Mouse (Mus musculus) embryonic stem cell, embryonic (primary cell): ENCODE results near the gene Ehmt1.

Experiments
- CTCF ChIA-PET, 4 experiments: fragments of 300-600 bp in 2 of 4; fragments of 350-600 bp in 2 of 4; sonication (Branson Sonifier 250); formaldehyde crosslinking; loops; one replicate each; lab custom pipeline; 2022; ENCODE audit warnings: inconsistent platforms in 2 of 4; lab: Charles Lee
- POLR2A ChIA-PET, 4 experiments: fragments of 300-600 bp in 2 of 4; fragments of 350-600 bp in 2 of 4; sonication (Branson Sonifier 250); formaldehyde crosslinking; loops; one replicate each; lab custom pipeline; 2022; ENCODE audit warnings: antibody characterized with exemption in 4 of 4, inconsistent platforms in 1 of 4; lab: Charles Lee

The Ehmt1 gene

DNA sequence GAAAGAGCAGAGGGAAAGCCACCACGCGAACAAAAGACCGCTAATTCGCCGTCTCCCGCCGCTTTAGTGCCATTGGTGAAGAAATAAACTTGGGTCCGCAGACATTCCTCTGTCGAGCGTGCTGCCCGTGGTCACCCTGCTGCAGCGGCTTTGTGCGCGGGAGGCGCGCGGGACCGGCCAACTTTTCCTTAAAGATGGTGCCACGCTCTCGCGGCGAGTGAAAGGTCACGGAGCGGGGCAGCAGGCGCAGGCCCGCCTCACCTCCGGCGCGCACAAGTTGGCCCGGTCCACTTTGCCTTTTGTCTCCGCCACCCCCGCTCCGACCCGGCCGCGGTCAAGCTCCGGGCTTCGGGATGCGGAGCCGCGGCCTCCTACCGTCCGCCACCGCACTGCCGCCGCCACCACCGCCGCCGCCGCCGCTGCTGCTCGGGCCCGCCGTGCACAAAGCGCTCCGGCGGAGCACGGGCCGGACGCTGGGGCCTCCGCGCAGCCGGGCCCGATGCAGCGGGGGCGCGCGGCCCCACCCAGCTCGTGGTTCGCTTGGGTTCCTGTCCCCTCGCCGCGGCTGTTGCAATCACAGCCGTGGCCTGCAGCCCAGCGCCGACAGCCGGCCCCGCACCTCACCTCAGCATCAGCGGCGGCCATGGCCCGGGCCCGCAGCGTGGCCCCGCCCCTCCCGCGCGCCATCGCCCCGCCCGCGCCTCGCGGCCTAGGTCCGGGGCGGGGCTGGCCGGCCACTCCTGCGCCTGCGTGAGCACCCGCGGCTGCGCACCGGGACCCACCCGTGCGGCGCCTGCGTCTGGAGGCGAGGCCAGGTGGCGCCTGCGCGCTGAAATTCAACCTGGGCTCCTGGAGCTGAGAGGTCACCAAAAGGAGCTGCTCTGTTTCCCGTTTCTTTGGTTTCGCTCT, at the start of gene Ehmt1:
TSS of gene Ehmt1 (minus strand) at position 685 of the 909 bp plus-strand sequence.
- CTCF ChIA-PET: interaction anchor here in 2 of 4 experiments (0.5 to 1.2 kb wide), 5 partner anchors 14 to 30 kb away, joined by 3 to 7 read pairs (median 5); partner anchors contain the start of gene Arrdc1 (in 2 of the 2)
- POLR2A ChIA-PET: interaction anchor here (0.5 to 3.7 kb wide), 33 partner anchors 9 to 393 kb away, joined by 3 to 69 read pairs (median 4); partner anchors contain the start of genes Arrdc1 (in 4 of the 4), Zmynd19 (in 3 of the 4), Mrpl41 (in 2 of the 4) and Anapc2 (in 1 of the 4)

DNA sequence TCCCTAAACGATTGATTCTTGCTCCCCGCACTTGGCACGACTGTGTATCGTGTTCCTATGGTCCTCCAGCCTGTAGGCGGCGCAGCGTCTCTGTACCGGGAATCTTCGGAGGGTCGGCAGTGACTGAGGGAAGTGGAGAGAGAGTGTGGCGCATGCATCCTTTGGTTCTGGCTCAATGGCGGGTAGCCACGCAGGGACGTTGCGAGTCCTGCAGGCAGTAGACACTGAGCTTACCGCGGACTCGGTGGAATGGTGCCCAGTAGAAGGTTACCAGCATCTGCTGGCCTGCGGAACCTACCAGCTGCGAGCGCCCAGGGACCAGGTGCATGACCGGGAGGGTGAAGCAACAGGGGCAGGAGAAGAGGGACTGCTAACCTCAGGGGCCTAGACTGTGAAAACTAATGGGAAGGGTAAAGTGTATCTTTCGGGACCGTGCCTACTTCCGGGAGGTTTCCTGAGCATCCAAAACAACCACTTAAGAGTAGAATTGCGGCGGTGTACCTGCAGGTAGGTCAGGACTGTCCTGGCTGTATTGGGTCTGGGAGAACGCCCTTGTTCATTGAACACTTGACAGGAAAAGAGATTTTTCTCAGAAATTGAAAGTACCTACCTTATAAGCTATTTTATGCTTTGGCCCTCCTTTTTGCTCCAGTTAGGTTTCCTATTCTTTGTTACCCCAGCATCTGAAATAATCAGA, 43.0 kb upstream of the Ehmt1 start, which contains the start of gene Dph7:
TSS of gene Dph7 (plus strand) at position 97 of the 697 bp plus-strand sequence.
- CTCF ChIA-PET: interaction anchor here in 2 of 4 experiments (1.0 to 1.2 kb wide), 3 partner anchors 9 to 27 kb away, joined by 3 to 5 read pairs (median 3); partner anchors contain the start of gene Arrdc1 (in 1 of the 2)
- POLR2A ChIA-PET: interaction anchor here (0.9 to 6.6 kb wide), 22 partner anchors 10 to 410 kb away, joined by 3 to 103 read pairs (median 4); partner anchors contain the start of genes Zmynd19 (in 4 of the 4), Arrdc1 (in 2 of the 4), Mrpl41 (in 2 of the 4) and Pnpla7 (in 2 of the 4)

DNA sequence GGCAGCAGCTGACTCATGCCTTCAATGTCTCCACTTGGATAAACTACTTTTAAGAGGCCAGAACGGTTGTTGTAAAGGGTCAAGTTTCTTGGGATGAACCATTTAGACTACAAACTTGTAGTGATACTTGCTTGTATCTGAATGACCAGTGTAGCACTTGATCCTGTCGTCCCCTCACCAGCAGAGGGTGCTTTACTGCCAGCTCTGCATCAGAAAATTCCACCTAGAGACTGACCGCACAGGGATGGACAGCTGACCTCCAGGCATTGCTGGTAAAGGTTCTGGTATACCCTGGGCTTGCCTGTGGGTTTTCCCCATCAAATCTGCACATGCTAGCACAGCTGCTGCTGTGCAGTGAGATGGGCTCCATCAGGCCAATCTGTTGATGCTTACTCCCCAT, 41.5 kb upstream of the Ehmt1 start:
- POLR2A ChIA-PET: interaction anchor here (0.6 to 6.6 kb wide), 19 partner anchors 9 to 411 kb away, joined by 3 to 103 read pairs (median 5); partner anchors contain the start of genes Zmynd19 (in 4 of the 4), Arrdc1 (in 3 of the 4), Mrpl41 (in 2 of the 4) and Pnpla7 (in 2 of the 4)
- CTCF ChIA-PET: interaction anchor here in 3 of 4 experiments (0.6 to 1.7 kb wide), 12 partner anchors 10 to 61 kb away, joined by 3 to 7 read pairs (median 3); partner anchors contain the start of genes Arrdc1 (in 1 of the 3) and Mrpl41 (in 1 of the 3)

DNA sequence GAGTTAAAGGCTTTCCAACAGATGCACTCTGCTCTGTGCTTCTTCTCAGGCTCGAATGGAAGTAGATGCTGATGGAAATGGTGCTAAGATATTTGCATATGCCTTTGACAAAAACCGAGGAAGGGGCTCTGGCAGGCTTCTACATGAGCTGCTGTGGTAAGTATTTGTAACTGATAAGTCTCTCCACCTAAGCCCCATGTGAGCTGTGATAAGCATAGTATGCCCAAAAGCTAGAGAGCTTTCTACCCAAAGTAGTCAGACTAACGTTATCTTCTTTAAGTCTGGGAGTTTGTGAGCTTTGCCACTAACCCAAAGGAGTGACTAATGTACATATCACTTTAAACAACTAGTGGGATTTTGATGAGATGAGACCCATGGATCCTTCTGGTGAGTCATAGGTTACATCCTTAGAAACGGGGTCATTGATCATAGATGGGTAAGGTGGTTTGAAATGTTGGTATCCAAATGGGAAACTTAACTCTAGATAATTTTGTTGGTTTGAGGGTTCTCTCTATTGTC, 33.2 kb upstream of the Ehmt1 start:
- ChIA-PET CTCF (interaction anchor here in 1 of 4 experiments (1.0 kb wide), 1 partner anchor 10 kb away, joined by 3 read pairs; the partner anchor contains the start of gene Dph7), POLR2A (interaction anchor here in 3 of 4 experiments (0.8 to 7.6 kb wide), 12 partner anchors 8 to 57 kb away, joined by 3 to 163 read pairs (median 6); partner anchors contain the start of genes Arrdc1 (in 2 of the 3), Mrpl41 (in 2 of the 3), Pnpla7 (in 2 of the 3) and Dph7 (in 1 of the 3))

- ChIA-PET POLR2A (interaction anchor here (0.6 to 7.6 kb wide), 31 partner anchors 8 to 959 kb away, joined by 3 to 163 read pairs (median 4); partner anchors contain the start of genes Arrdc1 (in 4 of the 4), Dph7 (in 2 of the 4), Mrpl41 (in 2 of the 4) and Nelfb (in 2 of the 4)), CTCF (interaction anchor here in 3 of 4 experiments (0.7 to 1.5 kb wide), 4 partner anchors 9 to 25 kb away, joined by 3 to 9 read pairs (median 4); partner anchors contain the start of genes Arrdc1 (in 1 of the 3) and Mrpl41 (in 1 of the 3))
These were observed 30.7 kb upstream of the Ehmt1 start for GRCm38 (mm10) chr2:24950189-24950535.

DNA sequence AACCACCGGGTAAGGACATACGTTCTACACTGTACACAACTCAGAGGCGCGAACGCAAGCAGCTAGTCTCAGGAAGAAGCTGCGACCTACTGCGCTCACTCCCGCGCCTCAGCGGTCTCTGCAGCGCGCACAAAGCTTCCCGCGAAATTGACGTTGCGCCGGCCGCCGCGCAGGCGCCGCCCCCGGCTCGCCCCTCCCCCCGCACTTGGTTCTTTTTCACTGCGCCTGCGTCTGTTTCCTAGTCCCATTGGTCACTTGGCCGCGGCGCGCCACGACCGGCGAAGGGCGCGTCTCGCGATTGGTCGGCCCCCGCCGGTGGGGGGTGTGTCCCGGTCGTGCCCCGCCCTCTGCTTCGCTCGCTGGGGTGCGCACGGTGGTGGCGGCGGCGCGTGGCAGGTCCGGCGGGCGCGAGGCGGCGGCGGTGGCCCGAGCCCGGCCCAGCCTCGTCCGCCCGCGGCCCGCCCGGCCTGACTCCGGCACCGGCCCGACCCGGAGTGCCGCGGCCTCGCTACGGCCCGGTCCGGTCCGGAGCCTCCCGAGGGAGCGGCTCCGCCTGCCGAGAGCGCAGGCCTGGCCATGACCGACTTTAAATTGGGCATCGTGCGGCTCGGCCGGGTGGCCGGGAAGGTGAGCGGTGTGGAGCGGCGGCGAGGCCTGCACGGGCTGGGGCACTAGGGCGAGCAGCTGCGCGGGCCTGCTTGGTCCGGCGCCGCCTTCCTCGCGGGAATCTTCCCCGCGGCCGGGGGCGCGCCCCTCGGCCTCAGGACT, 30.2 kb upstream of the Ehmt1 start, which contains the start of gene Zmynd19:
TSS of gene Zmynd19 (plus strand) at position 372 of the 768 bp plus-strand sequence.
- POLR2A ChIA-PET: interaction anchor here (0.5 to 7.6 kb wide), 53 partner anchors 8 to 508 kb away, joined by 3 to 163 read pairs (median 4); partner anchors contain the start of genes Arrdc1 (in 4 of the 4), Dph7 (in 3 of the 4), Ehmt1 (in 3 of the 4) and Mrpl41 (in 3 of the 4)

DNA sequence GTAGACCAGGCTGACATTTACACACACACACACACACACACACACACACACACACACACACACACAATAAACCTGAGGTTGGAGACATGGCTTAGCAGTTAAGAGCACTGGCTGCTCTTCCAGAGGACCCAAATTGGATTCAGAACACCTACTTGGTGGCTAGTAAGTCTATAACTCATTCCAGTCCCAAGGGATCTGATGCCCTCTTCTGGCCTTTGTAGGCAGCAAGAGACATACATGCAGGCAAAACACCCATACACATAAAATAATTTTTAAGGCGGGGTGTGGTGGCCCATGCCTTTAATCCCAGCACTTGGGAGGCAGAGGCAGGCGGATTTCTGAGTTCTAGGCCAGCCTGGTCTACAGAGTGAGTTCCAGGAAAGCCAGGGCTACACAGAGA, 24.9 kb upstream of the Ehmt1 start:
- CTCF ChIA-PET: interaction anchor here in 1 of 4 experiments (0.7 kb wide), 2 partner anchors 13 to 139 kb away, joined by 4 read pairs; no protein-coding TSS in a partner anchor
- POLR2A ChIA-PET: interaction anchor here in 2 of 4 experiments (1.0 to 3.1 kb wide), 2 partner anchors 9 kb away, joined by 3 to 14 read pairs; partner anchors contain the start of gene Arrdc1 (in 2 of the 2)

More for the DNA sequence above, 30.2 kb upstream of the Ehmt1 start, which contains the start of gene Zmynd19:
- CTCF ChIA-PET: interaction anchor here in 2 of 4 experiments (0.8 to 3.0 kb wide), 6 partner anchors 9 to 15 kb away, joined by 3 to 13 read pairs (median 6); partner anchors contain the start of gene Arrdc1 (in 2 of the 2)

GRCm38 (mm10) chr2:24942092-24942491, 22.7 kb upstream of the Ehmt1 start:
- CTCF ChIA-PET: interaction anchor here in 2 of 4 experiments (0.7 to 0.9 kb wide), 2 partner anchors 19 to 635 kb away, joined by 3 read pairs; no protein-coding TSS in a partner anchor
- POLR2A ChIA-PET: interaction anchor here in 1 of 4 experiments (0.6 to 1.4 kb wide), 2 partner anchors 9 to 103 kb away, joined by 6 read pairs; no protein-coding TSS in a partner anchor

GRCm38 (mm10) chr2:24935057-24935796, 15.8 kb upstream of the Ehmt1 start, which contains the start of gene Arrdc1:
Arrdc1 (minus strand) TSS chr2:24935252.
- POLR2A ChIA-PET: interaction anchor here (0.6 to 6.5 kb wide), 113 partner anchors 8 to 1343 kb away, joined by 3 to 163 read pairs (median 4); partner anchors contain the start of genes Ehmt1 (in 4 of the 4), Zmynd19 (in 4 of the 4), Mrpl41 (in 3 of the 4) and Pnpla7 (in 3 of the 4)

GRCm38 (mm10) chr2:24934441-24934963, 15.1 kb upstream of the Ehmt1 start:
- ChIA-PET CTCF (interaction anchor here in 3 of 4 experiments (0.8 to 1.8 kb wide), 22 partner anchors 11 to 491 kb away, joined by 3 to 13 read pairs (median 3); partner anchors contain the start of genes Zmynd19 (in 2 of the 3), Dph7 (in 1 of the 3), Nrarp (in 1 of the 3) and Pnpla7 (in 1 of the 3)), POLR2A (interaction anchor here (0.6 to 6.5 kb wide), 89 partner anchors 8 to 929 kb away, joined by 3 to 163 read pairs (median 5); partner anchors contain the start of genes Ehmt1 (in 4 of the 4), Zmynd19 (in 4 of the 4), Mrpl41 (in 3 of the 4) and Pnpla7 (in 3 of the 4))

More at GRCm38 (mm10) chr2:24935057-24935796, 15.8 kb upstream of the Ehmt1 start, which contains the start of gene Arrdc1:
- CTCF ChIA-PET: interaction anchor here (0.6 to 1.8 kb wide), 29 partner anchors 10 to 490 kb away, joined by 3 to 13 read pairs (median 3); partner anchors contain the start of genes Ehmt1 (in 2 of the 4), Zmynd19 (in 2 of the 4), Dph7 (in 1 of the 4) and Nrarp (in 1 of the 4)

GRCm38 (mm10) chr2:24929593-24929992, 10.2 kb upstream of the Ehmt1 start:
- CTCF ChIA-PET: no interaction called here
- POLR2A ChIA-PET: no interaction called here

DNA sequence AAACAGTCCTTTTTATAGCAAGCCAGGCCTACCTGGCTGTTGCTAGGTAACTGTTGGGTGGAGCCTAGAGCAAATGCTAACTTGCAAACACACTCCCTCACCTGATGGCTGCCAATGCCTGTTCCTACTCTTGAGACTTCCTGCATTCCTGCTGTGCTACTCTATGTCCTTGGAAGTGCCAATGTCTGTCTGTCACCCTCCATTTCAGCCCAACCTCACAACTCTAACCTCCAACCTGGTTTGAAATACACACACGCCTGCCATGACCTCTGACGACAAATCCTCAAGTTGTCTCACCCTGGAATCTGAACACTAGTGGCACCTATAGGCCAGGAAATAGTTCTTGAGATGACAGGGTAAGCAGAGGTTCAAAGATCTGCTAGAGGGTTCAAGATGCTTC, 9.7 kb upstream of the Ehmt1 start:
- CTCF ChIA-PET: no interaction called here
- POLR2A ChIA-PET: interaction anchor here in 1 of 4 experiments (1.3 kb wide), 1 partner anchor 9 kb away, joined by 6 read pairs; the partner anchor contains the start of gene Ehmt1

DNA sequence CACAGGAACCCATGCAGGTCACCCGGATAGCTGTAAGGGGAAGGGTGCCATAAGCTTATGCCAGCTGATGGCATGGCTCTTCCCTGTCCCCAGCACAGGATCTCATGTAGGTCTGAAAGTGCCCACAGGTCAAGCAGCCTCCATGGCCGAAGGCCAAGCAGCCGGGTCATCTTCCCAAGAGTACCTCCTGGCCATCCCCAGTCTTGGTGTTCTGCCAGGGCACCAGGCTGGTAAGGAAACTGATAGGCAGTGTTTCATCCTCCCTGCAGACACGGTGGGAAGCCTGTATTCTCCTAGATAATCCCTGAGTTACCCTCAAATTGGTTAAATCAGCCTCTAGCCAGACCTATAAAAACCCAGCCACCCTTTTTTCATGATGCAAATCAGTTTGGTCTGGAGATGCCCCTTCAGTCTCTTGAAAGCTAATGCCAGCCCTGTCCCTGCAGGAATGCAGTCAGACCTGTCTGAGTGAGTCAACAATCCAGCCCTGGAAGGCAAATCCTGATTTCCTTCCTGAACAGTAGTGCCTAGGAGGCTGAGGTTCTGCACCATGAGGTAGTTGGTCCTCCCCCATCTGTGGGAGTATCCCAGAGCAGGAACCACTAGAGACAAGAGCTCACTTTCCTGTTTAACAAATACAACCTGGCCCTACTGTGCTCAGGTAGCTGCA, 8.5 kb upstream of the Ehmt1 start:
- ChIA-PET POLR2A (interaction anchor here in 2 of 4 experiments (1.1 to 1.3 kb wide), 2 partner anchors 8 kb away, joined by 4 to 6 read pairs; partner anchors contain the start of gene Ehmt1 (in 2 of the 2)), CTCF (interaction anchor here in 1 of 4 experiments (0.6 kb wide), 1 partner anchor 55 kb away, joined by 3 read pairs; no protein-coding TSS in a partner anchor)
